Mouse (Mus musculus): Measurements from ENCODE around the gene Rpl5.

The Rpl5 gene

GRCm38 (mm10) chr5:107943526-107943925 is 43.2 kb downstream of the Rpl5 start:
- no peak for DNase-seq (ENCODE audit: low spot score)

- no peak for DNase-seq (ENCODE audit: low spot score)
Observed at GRCm38 (mm10) chr5:107946475-107946874, 46.2 kb downstream of the Rpl5 start.

GRCm38 (mm10) chr5:107947548-107947947 is 47.2 kb downstream of the Rpl5 start:
- DNase-seq (ENCODE audit: low spot score): no peak

DNA sequence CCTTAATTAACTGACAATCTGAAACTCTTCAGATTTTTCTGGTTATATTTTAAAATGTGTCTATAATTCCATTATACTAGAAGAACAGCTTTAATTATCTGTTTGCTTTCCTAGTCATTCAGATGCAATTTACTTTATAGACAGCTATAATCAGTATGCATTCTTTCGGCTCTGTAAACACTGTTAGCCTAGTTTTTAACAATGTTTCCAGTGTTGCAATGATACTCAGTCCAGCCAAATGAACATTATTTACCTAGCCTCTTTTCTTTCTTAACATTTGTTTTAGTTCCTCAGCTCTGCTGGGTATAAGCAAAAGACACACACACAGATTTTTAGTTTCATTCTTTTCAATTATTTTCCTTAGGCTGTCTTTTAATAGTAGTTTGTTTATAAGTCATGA is 48.6 kb downstream of the Rpl5 start:
- no peak for DNase-seq (ENCODE audit: low spot score)

DNA sequence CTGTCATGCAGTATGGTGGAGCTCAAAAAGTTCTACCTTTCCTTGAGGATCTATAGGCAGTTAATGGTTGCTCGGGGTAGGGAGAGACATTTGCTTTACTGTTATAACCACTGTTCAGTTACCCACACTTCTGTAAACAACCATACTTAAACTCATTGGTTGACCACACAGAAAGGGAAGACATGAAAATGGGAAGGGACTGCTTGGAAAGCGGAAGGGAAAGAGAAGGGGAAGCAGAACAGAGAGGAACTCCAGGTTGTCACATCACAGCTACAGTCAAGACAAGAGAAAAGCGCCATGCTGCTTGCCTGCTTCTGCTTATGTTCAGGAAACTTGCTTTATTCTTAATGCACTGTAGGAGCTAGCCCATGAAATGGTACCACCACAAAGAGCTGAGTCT is 49.3 kb downstream of the Rpl5 start:
- no peak for DNase-seq (ENCODE audit: low spot score)

DNA sequence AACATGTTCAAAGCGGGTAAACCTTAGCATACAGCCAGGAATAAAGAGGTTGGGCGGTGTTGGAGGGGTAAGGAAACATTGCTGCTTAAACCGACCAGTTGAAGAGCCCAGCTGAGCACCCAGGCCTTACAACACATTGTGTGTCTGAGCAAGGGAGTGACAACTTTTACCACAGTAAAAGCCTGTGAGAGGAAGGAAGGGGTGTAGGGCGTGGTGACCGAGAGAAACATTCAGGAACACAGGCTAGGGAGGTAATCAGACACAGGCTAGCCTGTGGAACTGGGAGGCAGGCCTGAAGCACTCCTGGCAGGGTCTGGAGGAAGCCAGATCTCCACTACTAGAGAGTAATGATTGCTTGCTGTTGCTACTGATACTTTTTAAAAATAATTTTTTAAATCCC is 50.3 kb downstream of the Rpl5 start:
- DNase-seq (ENCODE audit: low spot score): no peak

Measured in ovary, postnatal 14 days (tissue).